Comparison of ENCODE assay signal across 8 mouse cellular contexts in genomic region chr8:70821399-70821962, GRCm38 (mm10). TPM values are rescaled to one million over a fixed set of nuclear protein-coding genes. Genes with fewer than 3 reads are reported as not detected.
DNase-seq lines count a peak whose midpoint lies in the region; ATAC-seq and TF ChIP-seq lines count a peak whose summit lies in the region.

No protein-coding gene starts in this region.

- peaks cover 3 to 5% of the 10 kb centered on the region in 2 experiments; a peak in 3 of 4 replicates for H3K4me1 ChIP-seq in MEL (ENCODE audit: control insufficient read depth in 1 of 2, insufficient read depth in 2 of 2, low read length in 2 of 2)
- H3K4me1 ChIP-seq in heart, embryonic 16.5 days (ENCODE audit: control insufficient read depth, insufficient read depth, low read length), result 0 out of 2 replicates have a peak, but pooled peaks cover 3% of the 10 kb centered on the region
- H3K4me1 ChIP-seq in megakaryocyte, embryonic 14.5 days, result peaks cover 65% of the 10 kb centered on the region

- peak; percentile 66 to 88 for DNase-seq in adrenal gland, adult (ENCODE audit: inconsistent age in 2 of 2, low spot score in 1 of 2)
- no peak for DNase-seq in adrenal gland, adult 8-10 months
- DNase-seq in MEL (ENCODE audit: low read depth, low spot score), result peak; percentile 71
- DNase-seq in embryo, embryonic 10 days (ENCODE audit: low spot score), result peak; percentile 94
- DNase-seq in kidney, postnatal 10 days, result peak; percentile 85
- peak; percentile 56 to 64 for DNase-seq in spleen, postnatal 36 days (ENCODE audit: low spot score in 2 of 2)

- no peaks in the 10 kb centered on the region for H3K36me3 ChIP-seq in MEL (ENCODE audit: control insufficient read depth in 1 of 2, insufficient read depth in 2 of 2, low read length in 2 of 2)
- no peaks in the 10 kb centered on the region for H3K36me3 ChIP-seq in heart, embryonic 16.5 days (ENCODE audit: control insufficient read depth, insufficient read depth)
- peaks cover 48% of the 10 kb centered on the region for H3K36me3 ChIP-seq in megakaryocyte, embryonic 14.5 days (replicated peaks; ENCODE audit: low read length)

- no peak overlapping the region for H3K27ac ChIP-seq in MEL (ENCODE audit: control insufficient read depth, low read depth, low read length)
- H3K27ac ChIP-seq in heart, embryonic 16.5 days (ENCODE audit: low read length), result no peak overlapping the region

- H3K9ac ChIP-seq in MEL (ENCODE audit: control insufficient read depth, low read depth, low read length, poor library complexity, severe bottlenecking), result no peak overlapping the region
- H3K9ac ChIP-seq in heart, embryonic 16.5 days (ENCODE audit: low read length), result no peak overlapping the region

- no peaks in the 10 kb centered on the region for H3K79me2 ChIP-seq in MEL (ENCODE audit: control insufficient read depth, insufficient read depth, low read length, poor library complexity)

- ATAC-seq in heart, embryonic 16.5 days (replicated peaks; ENCODE audit: extremely low read depth, insufficient read depth, low FRiP score), result 0 out of 2 replicates have a peak, but pooled peaks have one; percentile 6

- no peak overlapping the region for H3K4me2 ChIP-seq in heart, embryonic 16.5 days (ENCODE audit: low read depth, low read length)

- TF ChIP-seq POLR2A in MEL (IDR thresholded peaks at IDR 0.05; ENCODE audit: control insufficient read depth in 1 of 2, insufficient read depth in 1 of 2, low read depth in 1 of 2, low read length in 2 of 2, poor library complexity in 1 of 2), result no peak

- no peaks in the 10 kb centered on the region for H3K27me3 ChIP-seq in MEL (ENCODE audit: control insufficient read depth in 1 of 2, insufficient read depth in 2 of 2, low read length in 2 of 2)
- peaks cover 14% of the 10 kb centered on the region for H3K27me3 ChIP-seq in heart, embryonic 16.5 days (ENCODE audit: control insufficient read depth, insufficient read depth, low read length)
- H3K27me3 ChIP-seq in megakaryocyte, embryonic 14.5 days (replicated peaks), result peaks cover 29% of the 10 kb centered on the region

- no peak for TF ChIP-seq EP300 in MEL (IDR thresholded peaks at IDR 0.05; ENCODE audit: low read depth in 1 of 2, low read length in 2 of 2)

- H3K9me3 ChIP-seq in MEL (replicated peaks; ENCODE audit: insufficient read depth, low read length), result no peaks in the 10 kb centered on the region
- H3K9me3 ChIP-seq in heart, embryonic 16.5 days (replicated peaks; ENCODE audit: control insufficient read depth, low read length), result peaks cover 16% of the 10 kb centered on the region
- H3K9me3 ChIP-seq in megakaryocyte, embryonic 14.5 days, result peaks cover 15% of the 10 kb centered on the region

- 17% methylated on average over 30 of the region's 30 CpGs for WGBS in heart, embryonic 16.5 days

- peak; percentile 79 for TF ChIP-seq RAD21 in MEL (IDR thresholded peaks at IDR 0.05; ENCODE audit: low read depth, low read length)

- H3K4me3 ChIP-seq in MEL (ENCODE audit: control insufficient read depth in 1 of 2, insufficient read depth in 1 of 2, low read depth in 2 of 2, low read length in 2 of 2), result no peak overlapping the region
- no peak overlapping the region for H3K4me3 ChIP-seq in heart, embryonic 16.5 days (ENCODE audit: low read length)
- H3K4me3 ChIP-seq in megakaryocyte, embryonic 14.5 days (replicated peaks), result peak overlapping the region; percentile 53

- peak; percentile 85 to 96 (median 89) for TF ChIP-seq CTCF in MEL (IDR thresholded peaks at IDR 0.05 in 2 of 3, conservative IDR thresholded peaks at IDR 0.05 in 1 of 3; ENCODE audit: control insufficient read depth in 1 of 3, insufficient read depth in 1 of 3, low read depth in 2 of 3, low read length in 3 of 3, poor library complexity in 1 of 3, severe bottlenecking in 1 of 3)

TF ChIP-seq in MEL, 35 proteins besides CTCF, POLR2A, EP300 and RAD21:
- no peak for TF ChIP-seq E2F4 (IDR thresholded peaks at IDR 0.05; ENCODE audit: borderline replicate concordance, low read depth, low read length)
- 0 out of 2 replicates have a peak, but pooled peaks have one; percentile 37 for TF ChIP-seq HCFC1 (IDR thresholded peaks at IDR 0.05; ENCODE audit: low read depth, low read length)
- no peak for TF ChIP-seq KAT2A (conservative IDR thresholded peaks at IDR 0.05; ENCODE audit: low read depth, low read length)
- TF ChIP-seq SMC3 (IDR thresholded peaks at IDR 0.05; ENCODE audit: low read depth, low read length), result peak; percentile 78
- peak; percentile 44; the same call in 1 of the 2 replicates for TF ChIP-seq SIN3A (IDR thresholded peaks at IDR 0.05; ENCODE audit: low read length)
- no peak for TF ChIP-seq POLR2AphosphoS2 (IDR thresholded peaks at IDR 0.05; ENCODE audit: low read length)
- TF ChIP-seq ELF1 (IDR thresholded peaks at IDR 0.05; ENCODE audit: low read depth, low read length), result no peak
- 0 out of 2 replicates have a peak, but pooled peaks have one; percentile 55 for TF ChIP-seq MYC (IDR thresholded peaks at IDR 0.05; ENCODE audit: low read depth, low read length)
- no peak for TF ChIP-seq POLR2AphosphoS5 (IDR thresholded peaks at IDR 0.05; ENCODE audit: borderline replicate concordance, low read depth, low read length)
- peak; percentile 50; the same call in 1 of the 2 replicates for TF ChIP-seq MAX (IDR thresholded peaks at IDR 0.05; ENCODE audit: low read length)
- peak; percentile 72 for TF ChIP-seq ZC3H11A (IDR thresholded peaks at IDR 0.05; ENCODE audit: low read depth, low read length)
- no peak for TF ChIP-seq MXI1 (IDR thresholded peaks at IDR 0.05; ENCODE audit: low read depth, low read length)
- TF ChIP-seq MAZ (IDR thresholded peaks at IDR 0.05; ENCODE audit: low read depth, low read length), result no peak

RNA-seq across cellular contexts. Expression of gene Il12rb1, which starts 13.2 kb away (rescaled TPM):
- total RNA-seq in adrenal gland, adult 8-10 months (2022), result under 1 TPM; 0.11 to 0.75 (median 0.22) TPM
- 1.2 and 1.4 TPM in 2 replicates for total RNA-seq in MEL (2012; rRNA removed)
- 1 to 10 TPM in 1 of 2 experiments, not detected in 1; 2.2 TPM for polyA plus RNA-seq in MEL (2012; ENCODE audit: insufficient read depth in 1 of 2, insufficient read length in 2 of 2, low read depth in 1 of 2, low replicate concordance in 2 of 2, missing spikeins in 1 of 2)
- 0.77 and 1.6 TPM in 2 replicates for polyA plus RNA-seq in heart, embryonic 16.5 days (2015; fragmentation: Nextera tagmentation; extraction: Ambion mirVana)
- 10.8 and 11.1 TPM in 2 replicates for polyA plus RNA-seq in megakaryocyte, embryonic 14.5 days (2012; ENCODE audit: insufficient read depth, low replicate concordance)

RNA-seq across cellular contexts. Expression of gene Mast3, which starts 16.6 kb away (rescaled TPM):
- total RNA-seq in adrenal gland, adult 8-10 months (2022), result 10 to 100 TPM; 17.8 to 37.7 (median 26.5) TPM
- total RNA-seq in MEL (2012; rRNA removed), result 10.4 and 13.5 TPM in 2 replicates
- polyA plus RNA-seq in MEL (2012; ENCODE audit: insufficient read depth in 1 of 2, insufficient read length in 2 of 2, low read depth in 1 of 2, low replicate concordance in 2 of 2, missing spikeins in 1 of 2), result 10 to 100 TPM in 1 of 2 experiments, not detected in 1; 54.7 TPM
- 7.3 and 9.3 TPM in 2 replicates for polyA plus RNA-seq in heart, embryonic 16.5 days (2015; fragmentation: Nextera tagmentation; extraction: Ambion mirVana)
- 370 and 778 TPM in 2 replicates for polyA plus RNA-seq in megakaryocyte, embryonic 14.5 days (2012; ENCODE audit: insufficient read depth, low replicate concordance)

RNA-seq across cellular contexts. Expression of gene Arrdc2, which starts 18.0 kb away (rescaled TPM):
- 10 to 100 TPM; 11.7 to 17.7 (median 14.5) TPM for total RNA-seq in adrenal gland, adult 8-10 months (2022)
- 10.0 and 13.1 TPM in 2 replicates for total RNA-seq in MEL (2012; rRNA removed)
- polyA plus RNA-seq in MEL (2012; ENCODE audit: insufficient read depth in 1 of 2, insufficient read length in 2 of 2, low read depth in 1 of 2, low replicate concordance in 2 of 2, missing spikeins in 1 of 2), result 10 to 100 TPM in 1 of 2 experiments, not detected in 1; 22.5 TPM
- 3.7 and 3.8 TPM in 2 replicates for polyA plus RNA-seq in heart, embryonic 16.5 days (2015; fragmentation: Nextera tagmentation; extraction: Ambion mirVana)
- polyA plus RNA-seq in megakaryocyte, embryonic 14.5 days (2012; ENCODE audit: insufficient read depth, low replicate concordance), result 30.6 and 35.6 TPM in 2 replicates

RNA-seq across cellular contexts. Expression of gene Kcnn1, which starts 41.6 kb away (rescaled TPM):
- 1 to 10 TPM; 4.2 to 4.7 (median 4.4) TPM for total RNA-seq in adrenal gland, adult 8-10 months (2022)
- total RNA-seq in MEL (2012; rRNA removed), result 7.3 and 8.9 TPM in 2 replicates
- polyA plus RNA-seq in MEL (2012; ENCODE audit: insufficient read depth in 1 of 2, insufficient read length in 2 of 2, low read depth in 1 of 2, low replicate concordance in 2 of 2, missing spikeins in 1 of 2), result 10 to 100 TPM in 1 of 2 experiments, not detected in 1; 10.7 TPM
- 4.1 and 4.2 TPM in 2 replicates for polyA plus RNA-seq in heart, embryonic 16.5 days (2015; fragmentation: Nextera tagmentation; extraction: Ambion mirVana)
- polyA plus RNA-seq in megakaryocyte, embryonic 14.5 days (2012; ENCODE audit: insufficient read depth, low replicate concordance), result 3.4 and 11.8 TPM in 2 replicates

RNA-seq across cellular contexts. Expression of gene Pik3r2, which starts 45.0 kb away (rescaled TPM):
- 10 to 100 TPM; 44.0 to 73.8 (median 57.9) TPM for total RNA-seq in adrenal gland, adult 8-10 months (2022)
- total RNA-seq in MEL (2012; rRNA removed), result 23.7 and 25.4 TPM in 2 replicates
- 10 to 100 TPM in 1 of 2 experiments, not detected in 1; 37.8 TPM for polyA plus RNA-seq in MEL (2012; ENCODE audit: insufficient read depth in 1 of 2, insufficient read length in 2 of 2, low read depth in 1 of 2, low replicate concordance in 2 of 2, missing spikeins in 1 of 2)
- polyA plus RNA-seq in heart, embryonic 16.5 days (2015; fragmentation: Nextera tagmentation; extraction: Ambion mirVana), result 42.1 and 43.3 TPM in 2 replicates
- 51.5 and 59.4 TPM in 2 replicates for polyA plus RNA-seq in megakaryocyte, embryonic 14.5 days (2012; ENCODE audit: insufficient read depth, low replicate concordance)
